21 mouse cellular contexts compared by ENCODE assay signal in the genomic region with DNA sequence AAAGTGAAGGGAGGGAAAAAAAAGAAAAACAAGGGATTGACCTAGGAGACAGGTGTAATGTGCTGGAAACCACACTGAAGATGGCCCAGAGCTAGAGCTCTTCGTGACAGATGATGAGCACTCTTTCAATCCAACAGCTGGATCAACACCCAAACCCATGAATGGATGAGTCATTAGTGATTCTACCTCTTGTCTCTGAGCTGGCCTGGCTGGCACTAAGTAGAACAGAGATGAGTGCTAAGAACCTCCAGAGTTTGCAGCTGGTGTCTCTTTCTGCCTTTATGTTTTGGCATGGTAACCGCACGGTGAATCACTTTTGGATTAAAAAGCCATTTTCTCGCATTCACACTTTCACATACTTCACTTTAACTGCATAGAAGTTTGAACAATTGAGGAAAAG. TPM values are rescaled to one million over a fixed set of nuclear protein-coding genes. Genes with fewer than 3 reads are reported as not detected.
DNase-seq lines count a peak whose midpoint lies in the region.
"Had no signal": no experiment of that assay in that cellular context is flagged by ENCODE, and none has a peak within 500 bp of the region (broad histone marks: within the 10 kb centered on the region; RNA-seq: fewer than 3 reads in every experiment).

No protein-coding gene starts in this region.

- DNase-seq in frontal cortex, adult 2 months (ENCODE audit: extremely low spot score in 1 of 2, low spot score in 1 of 2): peak; percentile 22 to 55
- no peak for DNase-seq in frontal cortex, postnatal 25 days (ENCODE audit: low spot score in 2 of 2)
- peak; percentile 16 to 21 for DNase-seq in left cerebral cortex, adult 18-20 months (ENCODE audit: low spot score in 2 of 2)
- no peak for DNase-seq in left cerebral cortex, adult 11 months (ENCODE audit: low spot score)
- DNase-seq in right cerebral cortex, postnatal 25 days: peak; percentile 11
- no peak for DNase-seq in right cerebral cortex, postnatal 36 days (ENCODE audit: low spot score in 2 of 2)
- DNase-seq in urinary bladder, postnatal 25 days (ENCODE audit: low spot score): no peak
- DNase-seq: adrenal gland, adult 2 months; adrenal gland, postnatal 14 days; B cell, adult 2 months; cerebellum, adult 11-12 months; cerebellum, adult 8-10 months; cerebellum, postnatal 10 days; cerebellum, postnatal 36 days; embryo, embryonic 11 days; gastrocnemius, postnatal 25 days; heart, adult 2 months had no signal

RNA-seq across cellular contexts. Expression of gene Pde1a, which starts 57.6 kb away (rescaled TPM):
- polyA plus RNA-seq in frontal cortex, adult 2 months (2012; rRNA removed): 62.9 and 86.1 TPM in 2 replicates
- 100 to 1,000 TPM; 152 to 160 TPM for total RNA-seq in left cerebral cortex, adult 18-20 months (2021)
- total RNA-seq: hematopoietic stem cell, adult 5-6 weeks; MEL had no signal
- polyA plus RNA-seq: CD4-positive, CD25-positive, alpha-beta regulatory T cell, adult 4 months; erythroblast, embryonic 14.5 days had no signal

Comparison
In these comparisons a context has a peak if more than half of its experiments do, and no peak if none do; other contexts are left out.
1. DNase-seq: peak in frontal cortex, adult 2 months (2 of 2), left cerebral cortex, adult 18-20 months (2 of 2) and right cerebral cortex, postnatal 25 days (single experiment); none in frontal cortex, postnatal 25 days (0 of 2), left cerebral cortex, adult 11 months (single experiment), right cerebral cortex, postnatal 36 days (0 of 2) and urinary bladder, postnatal 25 days (single experiment).